Mouse (Mus musculus): ENCODE measurements around the gene Cyp11a1. TPM values are rescaled to one million over a fixed set of nuclear protein-coding genes. Genes with fewer than 3 reads are reported as not detected.

Cyp11a1 gene
- total RNA-seq, 2 experiments from 2014 or later, result 0.10 TPM; not detected in 1

GRCm38 (mm10) chr9:57965281-57966185 lies 40.7 kb upstream of the Cyp11a1 start:
- intact Hi-C loops (cut with DNase I), result loop anchor here (2.0 kb wide), 1 partner anchor 25 kb away; the partner anchor contains the start of gene Sema7a
- DNase-seq, result peak; percentile 49
- Histone ChIP-seq H3K4me3 (no peak overlapping the region), H3K27ac (peak overlapping the region; percentile 84)
- TF ChIP-seq CTCF (IDR thresholded peaks at IDR 0.05), result no peak

DNA sequence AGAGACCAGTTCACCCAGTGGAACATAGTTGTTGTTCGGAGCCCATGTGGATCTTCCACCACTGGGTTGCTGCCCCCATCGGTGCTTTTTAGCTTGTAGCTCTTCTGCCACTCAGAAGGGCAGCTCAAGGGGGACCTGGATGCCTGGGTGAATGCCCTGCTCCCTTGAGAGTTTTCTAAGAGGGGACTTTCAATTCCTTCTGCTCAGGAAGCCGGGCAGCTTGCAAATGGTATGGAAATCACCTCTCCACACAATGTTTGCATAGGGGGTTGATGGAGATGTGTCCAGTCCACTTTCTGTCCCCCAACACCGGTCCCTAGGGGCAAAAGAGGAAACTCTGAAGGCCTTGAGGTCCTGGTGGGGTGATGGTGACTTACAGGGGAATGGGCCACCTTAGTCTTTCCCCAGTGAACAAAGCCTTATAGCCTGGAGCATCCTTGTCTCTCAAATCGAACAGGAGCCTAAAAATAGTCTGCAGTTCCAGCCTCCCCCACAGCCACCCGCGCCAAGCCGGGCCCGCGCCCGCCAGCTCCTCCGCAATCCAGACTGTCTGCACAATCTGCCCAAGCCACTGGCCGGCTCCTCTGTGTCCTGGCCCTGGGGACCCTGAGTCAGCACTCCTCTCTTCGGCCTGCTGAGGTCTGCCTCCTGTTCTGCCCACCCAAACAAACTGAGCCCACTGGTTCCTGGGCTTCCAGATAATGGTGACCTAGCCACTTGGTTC lies 38.8 kb upstream of the Cyp11a1 start:
- peak; percentile 19; the same call in 1 of the 2 replicates for TF ChIP-seq CTCF (IDR thresholded peaks at IDR 0.05)
- H3K4me3 ChIP-seq, result no peak overlapping the region
- peak overlapping the region; percentile 84 for H3K27ac ChIP-seq
- intact Hi-C loops (cut with DNase I), result no loop called here
- peak; percentile 90 for DNase-seq

- no peak for DNase-seq
- intact Hi-C loops (cut with DNase I), result no loop called here
- H3K4me3 ChIP-seq, result no peak overlapping the region
- no peak for TF ChIP-seq CTCF (IDR thresholded peaks at IDR 0.05)
- peak overlapping the region; percentile 84 for H3K27ac ChIP-seq
Measured at GRCm38 (mm10) chr9:57968166-57968771, 37.9 kb upstream of the Cyp11a1 start.

GRCm38 (mm10) chr9:57968783-57969542 lies 37.2 kb upstream of the Cyp11a1 start:
- intact Hi-C loops (cut with DNase I), result no loop called here
- no peak for TF ChIP-seq CTCF (IDR thresholded peaks at IDR 0.05)
- no peak for DNase-seq
- no peak overlapping the region for H3K4me3 ChIP-seq
- peak overlapping the region; percentile 84 for H3K27ac ChIP-seq

GRCm38 (mm10) chr9:57969736-57970495 lies 36.3 kb upstream of the Cyp11a1 start:
- no peak overlapping the region for H3K4me3 ChIP-seq
- peak; percentile 48 for DNase-seq
- intact Hi-C loops (cut with DNase I), result no loop called here
- H3K27ac ChIP-seq, result peak overlapping the region; percentile 84
- no peak for TF ChIP-seq CTCF (IDR thresholded peaks at IDR 0.05)

DNA sequence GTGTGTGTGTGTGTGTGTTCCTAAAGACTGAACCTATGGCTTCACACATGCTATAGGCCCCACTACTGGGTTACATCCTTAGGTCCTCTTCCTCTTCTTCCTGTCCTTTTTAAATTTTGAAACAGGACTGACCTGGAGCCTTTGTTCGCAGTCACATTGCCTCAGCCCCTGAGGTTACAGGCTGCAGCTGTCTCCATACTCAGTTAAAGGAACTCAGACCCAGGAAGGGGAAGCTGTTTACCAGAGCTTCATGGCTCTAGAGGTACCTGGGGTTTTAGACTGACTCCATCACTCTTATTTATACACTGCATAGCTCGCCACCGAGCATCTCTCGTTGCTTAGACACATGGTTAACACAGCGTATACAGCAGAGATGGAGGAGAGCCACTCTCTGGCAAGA lies 34.8 kb upstream of the Cyp11a1 start:
- peak overlapping the region; percentile 84 for H3K27ac ChIP-seq
- H3K4me3 ChIP-seq, result no peak overlapping the region
- intact Hi-C loops (cut with DNase I), result no loop called here
- no peak for DNase-seq
- TF ChIP-seq CTCF (IDR thresholded peaks at IDR 0.05), result no peak

DNA sequence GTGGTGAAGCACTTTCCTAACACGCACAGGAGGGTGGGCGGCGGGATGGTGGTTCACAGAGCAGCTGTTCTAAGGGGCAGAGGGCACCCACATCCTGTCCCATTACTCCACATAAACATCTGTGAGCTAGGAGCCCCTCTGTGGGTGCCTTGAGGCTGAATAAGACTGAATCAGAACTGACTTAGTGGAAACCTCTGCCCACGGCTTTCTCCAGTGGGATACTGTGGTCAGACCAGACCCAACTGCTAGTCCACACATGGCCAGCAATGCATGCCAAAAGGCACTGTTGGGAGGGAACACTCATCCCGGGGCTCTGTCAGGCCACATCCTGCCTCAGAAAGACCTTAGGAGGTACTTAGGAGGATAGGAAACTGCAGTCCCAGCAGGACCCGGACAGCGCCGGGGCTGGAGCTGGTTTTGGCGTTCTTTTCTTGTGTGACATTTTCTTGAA lies 34.0 kb upstream of the Cyp11a1 start:
- peak; percentile 38 for DNase-seq
- no peak for TF ChIP-seq CTCF (IDR thresholded peaks at IDR 0.05)
- intact Hi-C loops (cut with DNase I), result no loop called here
- H3K27ac ChIP-seq, result peak overlapping the region; percentile 84
- H3K4me3 ChIP-seq, result peak overlapping the region; percentile 40

GRCm38 (mm10) chr9:57972776-57973439 lies 33.3 kb upstream of the Cyp11a1 start:
- intact Hi-C loops (cut with DNase I), result no loop called here
- H3K27ac ChIP-seq, result peak overlapping the region; percentile 84
- TF ChIP-seq CTCF (IDR thresholded peaks at IDR 0.05), result no peak
- peak overlapping the region; percentile 40 for H3K4me3 ChIP-seq
- no peak for DNase-seq

DNA sequence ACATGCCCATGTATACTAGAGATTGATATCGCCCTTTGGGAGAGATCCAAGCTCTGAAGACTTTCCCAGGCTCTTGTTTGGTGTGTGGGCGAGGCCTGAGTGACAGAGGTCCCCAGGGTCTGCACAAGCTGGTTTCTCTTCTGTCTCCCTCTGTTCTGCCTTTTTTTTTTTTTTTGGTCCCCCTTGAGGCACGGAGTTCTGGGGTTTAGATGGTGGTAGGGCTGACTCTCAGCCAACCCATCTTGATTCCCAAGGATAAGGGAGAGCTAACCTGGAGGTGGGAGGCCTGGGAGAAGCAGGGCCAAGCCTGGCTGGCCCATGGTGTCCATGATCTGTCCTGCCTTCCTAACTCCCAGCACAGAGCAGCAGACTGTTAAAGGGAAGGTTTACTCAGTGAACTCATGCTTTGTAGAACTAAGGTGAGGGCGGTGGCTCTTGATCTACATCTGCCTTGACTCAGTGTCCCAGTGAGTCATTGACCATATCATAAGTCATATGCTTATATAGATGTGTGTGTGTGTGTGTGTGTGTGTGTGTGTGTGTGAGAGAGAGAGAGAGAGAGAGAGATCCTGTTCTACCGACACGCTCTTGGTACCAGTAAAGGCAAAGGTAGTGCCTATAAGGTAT lies 32.7 kb upstream of the Cyp11a1 start:
- H3K4me3 ChIP-seq, result no peak overlapping the region
- no peak for TF ChIP-seq CTCF (IDR thresholded peaks at IDR 0.05)
- no peak for DNase-seq
- H3K27ac ChIP-seq, result peak overlapping the region; percentile 84
- intact Hi-C loops (cut with DNase I), result no loop called here

DNA sequence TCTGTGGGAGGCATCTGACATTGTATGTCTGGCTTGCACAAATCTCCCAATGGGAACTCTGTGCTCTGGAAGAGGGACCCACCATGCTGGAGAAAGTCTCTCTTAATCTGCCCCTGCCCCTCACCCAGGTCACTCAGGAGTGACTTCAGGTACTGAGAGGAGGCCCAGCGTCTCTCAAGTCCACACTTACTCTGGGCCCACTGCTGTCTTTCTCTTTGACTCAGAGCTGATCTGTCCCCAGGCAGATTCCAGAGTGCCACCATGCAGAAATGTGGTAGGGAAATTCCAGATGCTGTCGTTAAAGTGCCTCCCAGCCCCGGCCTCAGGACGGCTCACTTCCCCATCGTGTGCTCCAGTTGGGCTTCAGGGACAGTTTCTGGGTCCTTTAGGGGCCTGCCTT lies 32.0 kb upstream of the Cyp11a1 start:
- intact Hi-C loops (cut with DNase I), result no loop called here
- no peak for DNase-seq
- peak overlapping the region; percentile 35 for H3K27ac ChIP-seq
- H3K4me3 ChIP-seq, result no peak overlapping the region
- TF ChIP-seq CTCF (IDR thresholded peaks at IDR 0.05), result no peak

Data from gastrocnemius, adult 2 months (tissue).